Mouse (Mus musculus): Measurements from ENCODE around the gene D1Ertd622e. TPM values are rescaled to one million over a fixed set of nuclear protein-coding genes. Genes with fewer than 3 reads are reported as not detected.
A peak's percentile ranks its signal among the peaks of the same experiment; 100 is the strongest.
"Not testable (repeated sequence)": the region's sequence is repeated elsewhere in the genome, so short reads cannot be mapped to it uniquely, and the experiment has no call there.

The D1Ertd622e gene
- polyA plus RNA-seq, 1 experiment from 2014 or later: 48.0 TPM

- no peak for DNase-seq (ENCODE audit: low spot score)
Observed at GRCm38 (mm10) chr1:97583085-97583484, 78.8 kb downstream of the D1Ertd622e start.

DNA sequence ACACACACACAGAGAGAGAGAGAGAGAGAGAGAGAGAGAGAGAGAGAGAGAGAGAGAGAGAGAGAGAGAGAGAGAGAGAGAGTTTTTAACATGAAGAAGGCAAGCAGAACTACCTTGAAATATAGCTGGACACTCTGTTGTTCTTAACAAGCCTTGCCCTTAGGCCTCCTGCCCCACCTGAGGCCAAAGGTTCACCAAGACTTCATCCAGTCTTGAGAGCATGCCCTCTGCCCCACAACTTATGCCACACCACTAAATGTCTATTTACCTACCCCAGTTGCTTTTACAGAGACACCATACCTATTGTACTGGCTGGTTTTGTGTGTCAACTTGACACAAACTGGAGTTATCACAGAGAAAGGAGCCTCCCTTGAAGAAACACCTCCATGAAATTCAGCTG lies 81.2 kb downstream of the D1Ertd622e start:
- DNase-seq (ENCODE audit: low spot score): not testable (repeated sequence)

GRCm38 (mm10) chr1:97580270-97580669 lies 81.6 kb downstream of the D1Ertd622e start:
- peak; percentile 97 for DNase-seq (ENCODE audit: low spot score)

DNA sequence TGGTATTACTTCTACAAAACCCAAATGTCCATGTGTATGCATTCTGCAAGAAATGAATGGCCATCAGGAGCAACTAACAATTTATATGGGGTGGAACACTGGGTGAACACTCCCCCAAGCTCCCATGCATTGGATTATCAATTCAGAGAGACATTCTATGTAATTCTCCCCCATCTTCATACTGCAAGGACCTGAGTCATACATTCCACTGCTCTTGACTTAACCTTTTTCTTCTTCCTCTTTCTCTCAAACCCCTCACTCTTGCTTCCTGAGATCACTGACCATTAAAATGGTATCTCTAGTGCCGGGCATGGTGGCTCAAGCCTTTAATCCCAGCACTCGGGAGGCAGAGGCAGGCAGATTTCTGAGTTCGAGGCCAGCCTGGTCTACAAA lies 83.9 kb downstream of the D1Ertd622e start:
- DNase-seq (ENCODE audit: low spot score): no peak

GRCm38 (mm10) chr1:97577062-97578024 lies 84.5 kb downstream of the D1Ertd622e start:
- no peak for DNase-seq (ENCODE audit: low spot score)

GRCm38 (mm10) chr1:97576576-97576975 lies 85.3 kb downstream of the D1Ertd622e start:
- DNase-seq (ENCODE audit: low spot score): no peak

DNA sequence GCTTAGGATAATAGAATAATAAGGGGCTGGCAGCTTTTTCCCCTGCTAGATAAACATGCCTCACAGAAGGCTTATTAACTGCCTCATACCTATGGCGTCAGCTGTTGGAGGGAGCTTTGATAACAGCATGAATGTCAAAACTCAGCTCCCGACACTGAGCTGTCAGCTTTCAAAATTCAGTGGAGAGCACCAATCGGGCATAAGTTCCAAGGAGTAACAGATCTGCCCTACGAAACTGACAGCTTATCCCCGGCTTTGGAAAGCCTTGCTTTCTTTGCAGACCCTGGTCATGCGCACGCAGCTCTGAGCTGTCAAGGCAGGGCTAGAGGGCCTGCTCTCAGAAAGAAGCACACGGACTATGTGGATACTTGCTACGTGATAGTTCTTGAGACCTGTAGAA lies 91.1 kb downstream of the D1Ertd622e start:
- no peak for DNase-seq (ENCODE audit: low spot score)

DNA sequence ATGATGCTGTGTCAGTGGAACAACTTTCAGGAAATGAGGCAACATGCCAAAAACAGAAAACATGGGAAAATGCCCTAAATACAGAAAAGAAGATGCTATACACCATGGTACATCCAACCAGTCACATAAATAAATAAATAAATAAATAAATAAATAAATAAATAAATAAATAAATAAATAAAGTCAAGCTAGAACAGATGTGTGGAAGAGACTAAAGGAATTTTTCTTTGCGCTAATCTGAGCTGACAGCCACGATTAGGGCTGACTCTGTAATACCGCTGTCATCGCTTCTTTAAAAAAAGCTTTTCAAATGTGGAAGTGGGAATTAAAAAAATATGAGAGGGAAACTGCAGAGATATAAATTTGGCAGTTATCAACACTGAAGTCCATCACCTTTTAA lies 93.9 kb downstream of the D1Ertd622e start:
- DNase-seq (ENCODE audit: low spot score): no peak

DNA sequence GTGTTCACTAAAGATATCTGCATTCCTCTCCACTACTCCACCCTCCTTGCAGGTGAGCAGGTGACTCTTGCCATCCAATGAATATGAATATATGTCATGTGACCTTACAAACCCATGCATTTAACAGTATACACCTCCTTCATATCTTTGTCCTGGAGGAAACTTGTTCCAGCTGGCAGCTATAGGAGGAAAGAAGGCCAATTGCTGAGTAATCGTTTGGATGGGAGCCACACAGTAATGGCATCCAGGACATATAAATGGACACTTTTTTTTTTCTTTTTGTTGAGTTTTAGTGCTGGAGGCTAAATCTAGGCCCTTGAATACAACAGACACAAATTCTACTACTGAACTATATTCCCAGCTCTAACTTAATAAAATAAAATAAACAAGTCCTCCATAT lies 97.2 kb downstream of the D1Ertd622e start:
- DNase-seq (ENCODE audit: low spot score): no peak

- no peak for DNase-seq (ENCODE audit: low spot score)
Observed at GRCm38 (mm10) chr1:97562867-97563266, 99.0 kb downstream of the D1Ertd622e start.

Other genes starting within 250 kb of the D1Ertd622e start
- gene Gin1, start 108.1 kb upstream of the D1Ertd622e start, polyA plus RNA-seq (2015; fragmentation: Nextera tagmentation; extraction: Ambion mirVana): 23.8 and 29.8 TPM in 2 replicates
- 17.3 and 17.9 TPM in 2 replicates for gene Ppip5k2, start 108.3 kb upstream of the D1Ertd622e start, polyA plus RNA-seq (2015; fragmentation: Nextera tagmentation; extraction: Ambion mirVana)

Measured in thymus, postnatal 0 days (tissue).